Mouse (Mus musculus): ENCODE data around the gene Zfand3. TPM values are rescaled to one million over a fixed set of nuclear protein-coding genes. Genes with fewer than 3 reads are reported as not detected.

Gene Zfand3
- total and polyA plus RNA-seq, 3 experiments: 23.2 to 44.0 (median 23.5) TPM

DNA sequence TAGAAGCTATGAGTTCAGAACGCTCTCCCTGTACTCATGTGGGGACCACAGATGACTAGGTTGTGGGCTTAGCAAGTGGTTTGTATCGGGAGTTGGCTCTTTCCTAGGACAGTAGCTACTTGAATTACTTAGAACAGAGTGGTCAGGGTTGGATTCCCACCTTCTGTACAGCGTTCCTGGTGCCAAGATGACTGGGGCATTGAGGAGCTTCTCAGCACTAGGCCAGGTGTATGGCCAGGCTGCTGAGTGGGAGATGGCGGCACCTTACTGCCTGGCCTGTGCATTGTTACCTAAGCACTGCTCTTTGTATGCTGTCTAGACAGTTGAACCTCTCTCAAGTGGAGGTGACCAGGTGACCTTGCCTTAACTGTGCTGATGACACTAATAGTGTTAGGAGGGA lies 28.3 kb downstream of the Zfand3 start:
- H3K4me1 ChIP-seq (ENCODE audit: control insufficient read depth in 1 of 2, insufficient read depth in 2 of 2): peaks cover 4 to 39% of the 10 kb centered on the region in 2 experiments; a peak in 2 of 4 replicates
- H3K9ac ChIP-seq (ENCODE audit: insufficient read depth, low read depth): no peak overlapping the region
- no peaks in the 10 kb centered on the region for H3K9me3 ChIP-seq (replicated peaks; ENCODE audit: low read length)
- H3K27ac ChIP-seq (ENCODE audit: insufficient read depth, low read depth): no peak overlapping the region
- in situ Hi-C loops (cut with MboI; ENCODE audit: low pct_ligation_motif_present, low pct_unique_long_range_greater_than_20kb, low sequenced_read_pairs) (no loop called here), dilution Hi-C loops (cut with MboI; ENCODE audit: extremely low pct_ligation_motif_present, extremely low pct_unique_long_range_greater_than_20kb, low sequenced_read_pairs) (no loop called here)
- no peak for TF ChIP-seq USF2 (conservative IDR thresholded peaks at IDR 0.05; ENCODE audit: low read depth, low read length)
- TF ChIP-seq ETS1 (conservative IDR thresholded peaks at IDR 0.05; ENCODE audit: low read depth, low read length): no peak
- TF ChIP-seq SIN3A (IDR thresholded peaks at IDR 0.05; ENCODE audit: low read length): no peak
- no peak for TF ChIP-seq ZMIZ1 (IDR thresholded peaks at IDR 0.05; ENCODE audit: low read depth, low read length)
- TF ChIP-seq POLR2AphosphoS2 (IDR thresholded peaks at IDR 0.05; ENCODE audit: low read depth, low read length): no peak
- TF ChIP-seq MAFK (IDR thresholded peaks at IDR 0.05; ENCODE audit: insufficient replicate concordance, low read length): no peak
- no peak for TF ChIP-seq ZNF384 (IDR thresholded peaks at IDR 0.05; ENCODE audit: low read depth, low read length)
- no peaks in the 10 kb centered on the region for H3K27me3 ChIP-seq (replicated peaks)
- H3K4me2 ChIP-seq (ENCODE audit: insufficient read depth, low read depth, poor library complexity, severe bottlenecking): no peak overlapping the region
- peaks cover 2% of the 10 kb centered on the region; the same call in 1 of the 2 replicates for H3K79me2 ChIP-seq (replicated peaks; ENCODE audit: control insufficient read depth, extremely low read depth, insufficient read depth, poor library complexity, severe bottlenecking)
- no peak overlapping the region for H3K4me3 ChIP-seq (replicated peaks in 1 of 3; ENCODE audit: low read depth in 2 of 3, low read length in 2 of 3, poor library complexity in 1 of 3)
- no peak for DNase-seq (ENCODE audit: extremely low read depth)
- peaks cover 0 to 20% of the 10 kb centered on the region in 2 experiments for H3K36me3 ChIP-seq (replicated peaks in 1 of 2; ENCODE audit: control insufficient read depth in 1 of 2, insufficient read depth in 1 of 2, low read length in 1 of 2)

DNA sequence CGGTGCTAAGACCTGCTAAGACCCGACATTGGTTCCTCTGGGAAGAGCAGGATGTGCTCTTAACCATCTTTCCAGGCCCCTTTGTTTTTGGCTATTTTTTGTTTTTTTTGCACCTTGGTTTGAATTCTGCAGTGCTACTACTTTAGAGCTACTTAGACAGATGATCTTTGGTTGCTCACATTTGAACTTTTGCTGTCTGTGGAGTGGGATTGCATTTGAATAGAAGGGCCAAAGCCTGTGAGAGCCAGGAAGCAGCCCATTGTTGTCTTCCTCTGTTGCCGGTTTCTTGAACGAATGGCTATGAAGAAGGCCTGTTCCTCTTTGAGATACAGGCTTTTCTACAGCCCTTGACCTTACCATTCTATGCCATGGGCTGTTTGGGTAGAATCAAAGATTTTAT lies 29.5 kb downstream of the Zfand3 start:
- Histone ChIP-seq H3K9me3 (replicated peaks; ENCODE audit: low read length) (no peaks in the 10 kb centered on the region), H3K4me3 (replicated peaks in 1 of 3; ENCODE audit: low read depth in 2 of 3, low read length in 2 of 3, poor library complexity in 1 of 3) (no peak overlapping the region), H3K27me3 (replicated peaks) (no peaks in the 10 kb centered on the region), H3K4me2 (ENCODE audit: insufficient read depth, low read depth, poor library complexity, severe bottlenecking) (no peak overlapping the region), H3K9ac (ENCODE audit: insufficient read depth, low read depth) (no peak overlapping the region), H3K4me1 (ENCODE audit: control insufficient read depth in 1 of 2, insufficient read depth in 2 of 2) (peaks cover 2 to 32% of the 10 kb centered on the region in 2 experiments; a peak in 2 of 4 replicates), H3K27ac (ENCODE audit: insufficient read depth, low read depth) (no peak overlapping the region), H3K36me3 (replicated peaks in 1 of 2; ENCODE audit: control insufficient read depth in 1 of 2, insufficient read depth in 1 of 2, low read length in 1 of 2) (peaks cover 2 to 19% of the 10 kb centered on the region in 2 experiments), H3K79me2 (replicated peaks; ENCODE audit: control insufficient read depth, extremely low read depth, insufficient read depth, poor library complexity, severe bottlenecking) (peaks cover 4% of the 10 kb centered on the region; the same call in 1 of the 2 replicates)
- dilution Hi-C loops (cut with MboI; ENCODE audit: extremely low pct_ligation_motif_present, extremely low pct_unique_long_range_greater_than_20kb, low sequenced_read_pairs): no loop called here
- DNase-seq (ENCODE audit: extremely low read depth): no peak
- TF ChIP-seq POLR2A (IDR thresholded peaks at IDR 0.05; ENCODE audit: low read depth, low read length) (no peak), ZKSCAN1 (IDR thresholded peaks at IDR 0.05; ENCODE audit: borderline replicate concordance, low read depth, low read length) (no peak), MYC (IDR thresholded peaks at IDR 0.05; ENCODE audit: low read depth, low read length) (no peak), TBP (conservative IDR thresholded peaks at IDR 0.05; ENCODE audit: low read depth, low read length) (no peak), KAT2A (IDR thresholded peaks at IDR 0.05; ENCODE audit: insufficient replicate concordance, low read length) (no peak), CTCF (conservative IDR thresholded peaks at IDR 0.05 in 1 of 2, IDR thresholded peaks at IDR 0.05 in 1 of 2; ENCODE audit: low read depth in 2 of 2, low read length in 2 of 2) (no peak), IRF4 (IDR thresholded peaks at IDR 0.05; ENCODE audit: low read depth, low read length) (no peak), MAX (IDR thresholded peaks at IDR 0.05; ENCODE audit: low read length) (no peak), RAD21 (IDR thresholded peaks at IDR 0.05; ENCODE audit: low read depth, low read length) (no peak), ELF1 (IDR thresholded peaks at IDR 0.05; ENCODE audit: low read depth, low read length) (no peak), MEF2A (IDR thresholded peaks at IDR 0.05; ENCODE audit: borderline replicate concordance, low read depth, low read length) (no peak), USF2 (conservative IDR thresholded peaks at IDR 0.05; ENCODE audit: low read depth, low read length) (no peak), BHLHE40 (IDR thresholded peaks at IDR 0.05; ENCODE audit: low read depth, low read length) (no peak), HCFC1 (IDR thresholded peaks at IDR 0.05; ENCODE audit: low read depth, low read length) (no peak), MAZ (IDR thresholded peaks at IDR 0.05; ENCODE audit: low read depth, low read length) (no peak), ZMIZ1 (IDR thresholded peaks at IDR 0.05; ENCODE audit: low read depth, low read length) (no peak), NELFE (IDR thresholded peaks at IDR 0.05; ENCODE audit: low read depth, low read length) (no peak), PAX5 (IDR thresholded peaks at IDR 0.05; ENCODE audit: low read length) (no peak), E2F4 (IDR thresholded peaks at IDR 0.05; ENCODE audit: insufficient replicate concordance, low read depth, low read length) (no peak)
- in situ Hi-C loops (cut with MboI; ENCODE audit: low pct_ligation_motif_present, low pct_unique_long_range_greater_than_20kb, low sequenced_read_pairs): no loop called here
